Mouse (Mus musculus) heart, postnatal 25 days (tissue): ENCODE measurements at regions not wholly inside any gene's neighbourhood (a gene's known extent, or its start where the extent isn't known, plus 50 kb on each side); places are given as distances from the start of the nearest gene placed in this dataset.
"Not testable (repeated sequence)": the region's sequence is repeated elsewhere in the genome, so short reads cannot be mapped to it uniquely, and the experiment has no call there.

ENCODE experiments used
- DNase-seq: peaks from one replicate; pipeline ENCODE4 v3.0.0; 2022; ENCODE audit warnings: low spot score
- intact Hi-C: fragments of 180-260 bp; cut with DNase I; formaldehyde crosslinking; loops from one replicate; pipeline ENCODE4 v1.15.1; 2025

GRCm38 (mm10) chr3:155962496-155962895, 599.1 kb upstream of the Negr1 start:
- intact Hi-C loops, DNase-seq: not testable (repeated sequence)

- intact Hi-C loops: no loop called here
- DNase-seq: no peak
Measured at GRCm38 (mm10) chr3:155979636-155980035, 582.0 kb upstream of the Negr1 start.

GRCm38 (mm10) chr3:155994044-155994443, 567.5 kb upstream of the Negr1 start:
- intact Hi-C loops: no loop called here
- DNase-seq: no peak

- intact Hi-C loops: no loop called here
Measured at GRCm38 (mm10) chr3:156017676-156018230, 543.8 kb upstream of the Negr1 start.

GRCm38 (mm10) chr3:156028602-156029188, 532.9 kb upstream of the Negr1 start:
- intact Hi-C loops: no loop called here
- DNase-seq: no peak

More at GRCm38 (mm10) chr3:156017676-156018230, 543.8 kb upstream of the Negr1 start:
- DNase-seq: no peak

- DNase-seq: no peak
- intact Hi-C loops: no loop called here
Measured at GRCm38 (mm10) chr3:156070257-156070656, 491.3 kb upstream of the Negr1 start.

- intact Hi-C loops: no loop called here
- DNase-seq: no peak
Measured at GRCm38 (mm10) chr3:156082268-156082667, 479.3 kb upstream of the Negr1 start.

- intact Hi-C loops: no loop called here
- no peak for DNase-seq
Measured at GRCm38 (mm10) chr3:156093689-156094088, 467.9 kb upstream of the Negr1 start.

GRCm38 (mm10) chr3:156094990-156095389, 466.6 kb upstream of the Negr1 start:
- intact Hi-C loops: no loop called here
- DNase-seq: no peak

- intact Hi-C loops: no loop called here
- no peak for DNase-seq
Measured at GRCm38 (mm10) chr3:156105788-156106187, 455.8 kb upstream of the Negr1 start.

GRCm38 (mm10) chr3:156120341-156120740, 441.3 kb upstream of the Negr1 start:
- DNase-seq: no peak
- intact Hi-C loops: no loop called here

- no peak for DNase-seq
- intact Hi-C loops: no loop called here
Measured at GRCm38 (mm10) chr3:156131598-156131997, 430.0 kb upstream of the Negr1 start.

- intact Hi-C loops: no loop called here
- DNase-seq: no peak
Measured at GRCm38 (mm10) chr3:156141355-156141754, 420.2 kb upstream of the Negr1 start.

GRCm38 (mm10) chr3:156149322-156149721, 412.3 kb upstream of the Negr1 start:
- DNase-seq: no peak
- intact Hi-C loops: no loop called here

GRCm38 (mm10) chr3:156170076-156170475, 391.5 kb upstream of the Negr1 start:
- no peak for DNase-seq
- intact Hi-C loops: no loop called here

GRCm38 (mm10) chr3:156198688-156199087, 362.9 kb upstream of the Negr1 start:
- no peak for DNase-seq
- intact Hi-C loops: no loop called here

- no peak for DNase-seq
- intact Hi-C loops: no loop called here
Measured at GRCm38 (mm10) chr3:156199749-156200467, 361.7 kb upstream of the Negr1 start.

- intact Hi-C loops: no loop called here
- no peak for DNase-seq
Measured at GRCm38 (mm10) chr3:156205246-156205645, 356.3 kb upstream of the Negr1 start.

GRCm38 (mm10) chr3:156208420-156208819, 353.2 kb upstream of the Negr1 start:
- DNase-seq: no peak
- intact Hi-C loops: no loop called here

- DNase-seq: no peak
- intact Hi-C loops: no loop called here
Measured at GRCm38 (mm10) chr3:156210827-156211226, 350.8 kb upstream of the Negr1 start.

- intact Hi-C loops: no loop called here
- DNase-seq: no peak
Measured at GRCm38 (mm10) chr3:156214823-156215222, 346.8 kb upstream of the Negr1 start.
